Mouse (Mus musculus) MEL (cell line): ENCODE measurements around the gene Snrnp40.

Source experiments
- CTCF ChIP-seq, 3 experiments: IDR thresholded peaks in 2 of 3; conservative IDR thresholded peaks in 1 of 3; 2 replicates each; pipeline ENCODE4 v1.5.1; 2011 to 2012; ENCODE audit warnings: low read length in 3 of 3, low read depth in 2 of 3, mild to moderate bottlenecking in 2 of 3, improper control_type of control experiment in 1 of 3, inconsistent platforms in 1 of 3, mixed read lengths in 1 of 3, moderate library complexity in 1 of 3; ENCODE audit not compliant: control insufficient read depth in 1 of 3, insufficient read depth in 1 of 3, poor library complexity in 1 of 3, severe bottlenecking in 1 of 3
- ELF1 ChIP-seq: IDR thresholded peaks from 2 replicates; pipeline ENCODE4 v1.6.1; 2014; ENCODE audit warnings: low read depth, mild to moderate bottlenecking, inconsistent platforms, low read length, improper control_type of control experiment, moderate library complexity
- EP300 ChIP-seq, 2 experiments: IDR thresholded peaks; 2 replicates each; pipeline ENCODE4 v1.6.1; 2011; ENCODE audit warnings: improper control_type of control experiment in 2 of 2, low read length in 2 of 2, low read depth in 1 of 2, mild to moderate bottlenecking in 1 of 2
- GATA1 ChIP-seq: IDR thresholded peaks from 2 replicates; pipeline ENCODE4 v1.6.1; 2011; ENCODE audit warnings: low read depth, low read length, improper control_type of control experiment
- KAT2A ChIP-seq: conservative IDR thresholded peaks from 2 replicates; pipeline ENCODE4 v1.6.1; 2012; ENCODE audit warnings: low read depth, low read length, improper control_type of control experiment, inconsistent platforms
- MAX ChIP-seq: IDR thresholded peaks from 2 replicates; pipeline ENCODE4 v1.6.1; 2011; ENCODE audit warnings: low read length, improper control_type of control experiment
- POLR2A ChIP-seq, 2 experiments: IDR thresholded peaks; 2 replicates each; pipeline ENCODE4 v1.6.1; 2011 to 2012; ENCODE audit warnings: low read length in 2 of 2, mild to moderate bottlenecking in 2 of 2, control low read depth in 1 of 2, improper control_type of control experiment in 1 of 2, low read depth in 1 of 2, moderate library complexity in 1 of 2; ENCODE audit not compliant: control insufficient read depth in 1 of 2, insufficient read depth in 1 of 2, poor library complexity in 1 of 2
- TAL1 ChIP-seq: IDR thresholded peaks from 2 replicates; pipeline ENCODE4 v1.6.1; 2012; ENCODE audit warnings: mild to moderate bottlenecking, inconsistent platforms, low read length, moderate library complexity, mixed read lengths
- TCF12 ChIP-seq: IDR thresholded peaks from 2 replicates; pipeline ENCODE4 v1.6.1; 2014; ENCODE audit warnings: low read depth, mild to moderate bottlenecking, inconsistent platforms, low read length, improper control_type of control experiment, moderate library complexity

DNA sequence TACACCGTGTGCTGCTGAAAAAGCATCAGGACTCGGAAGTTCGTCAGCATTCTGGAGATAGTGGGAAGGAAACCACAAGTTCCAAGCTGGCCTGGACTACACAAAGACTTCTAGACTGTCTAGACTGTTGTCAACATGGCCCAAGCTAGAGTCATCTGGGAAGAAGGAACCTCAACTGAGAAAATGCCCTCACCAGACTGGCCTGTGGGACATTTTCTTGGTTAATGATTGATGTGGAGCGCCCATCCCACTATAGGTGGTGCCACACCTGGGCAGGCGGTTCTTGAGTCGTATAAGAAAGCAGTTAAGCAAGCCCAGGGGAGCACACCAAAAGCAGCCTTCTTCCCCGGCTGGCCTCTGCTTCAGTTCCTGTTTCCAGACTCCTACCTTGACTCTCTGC is 7.3 kb upstream of the Snrnp40 start:
- no peak for TF ChIP-seq EP300 (IDR thresholded peaks at IDR 0.05; ENCODE audit: low read depth in 1 of 2, low read length in 2 of 2)
- TF ChIP-seq POLR2A (IDR thresholded peaks at IDR 0.05; ENCODE audit: control insufficient read depth in 1 of 2, insufficient read depth in 1 of 2, low read depth in 1 of 2, low read length in 2 of 2, poor library complexity in 1 of 2), result no peak
- TF ChIP-seq GATA1, result no peak
- no peak for TF ChIP-seq TCF12
- TF ChIP-seq MAX, result no peak
- TF ChIP-seq TAL1, result no peak
- no peak for TF ChIP-seq CTCF (IDR thresholded peaks at IDR 0.05 in 2 of 3, conservative IDR thresholded peaks at IDR 0.05 in 1 of 3; ENCODE audit: control insufficient read depth in 1 of 3, insufficient read depth in 1 of 3, low read depth in 2 of 3, low read length in 3 of 3, poor library complexity in 1 of 3, severe bottlenecking in 1 of 3)
- TF ChIP-seq ELF1, result no peak
- TF ChIP-seq KAT2A, result no peak
